Mouse (Mus musculus) left cerebral cortex, postnatal 14 days (tissue): ENCODE results near the gene Phlpp1. TPM values are rescaled to one million over a fixed set of nuclear protein-coding genes. Genes with fewer than 3 reads are reported as not detected.

ENCODE experiments used
- DNase-seq, 2 experiments: peaks; one replicate each; pipeline ENCODE4 v3.0.0; 2021 to 2022; ENCODE audit warnings: low spot score in 2 of 2, mixed read lengths in 1 of 2
- intact Hi-C: fragments of 180-260 bp; cut with DNase I; formaldehyde crosslinking; loops from one replicate; pipeline ENCODE4 v1.15.1; 2025
- total RNA-seq, 2 experiments: library from RNA; stranded (reverse); gene quantifications; 2 replicates each; pipeline ENCODE4 v1.2.3; 2021

Phlpp1 gene
- total RNA-seq, 2 experiments from 2014 or later: 53.7 to 54.7 TPM

GRCm38 (mm10) chr1:106403011-106403501 is 231.5 kb downstream of the Phlpp1 start:
- DNase-seq: no peak

DNA sequence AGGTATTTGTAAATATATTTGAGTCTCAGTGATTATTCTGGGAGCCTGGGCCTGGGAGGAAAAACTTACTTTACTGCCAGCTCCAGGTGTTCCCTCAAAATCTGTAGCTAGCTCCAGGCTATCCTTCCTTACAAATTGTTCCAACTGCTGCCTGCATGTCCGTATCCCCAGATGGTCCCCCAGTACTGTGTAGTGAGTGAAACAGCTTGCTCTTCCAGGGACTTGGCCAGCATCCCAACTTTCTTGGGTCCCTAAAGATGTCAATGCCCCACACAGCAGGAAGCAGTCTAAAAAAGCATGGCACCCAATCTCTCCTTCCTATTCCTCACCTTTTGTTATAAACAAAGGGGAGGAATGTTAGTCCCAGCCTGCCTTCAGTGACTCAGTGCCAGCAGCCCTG is 235.3 kb downstream of the Phlpp1 start:
- DNase-seq: peak in 1 of 2 experiments; percentile 48
- intact Hi-C loops: no loop called here

More at GRCm38 (mm10) chr1:106403011-106403501, 231.5 kb downstream of the Phlpp1 start:
- intact Hi-C loops: no loop called here

GRCm38 (mm10) chr1:106407963-106408440 is 236.4 kb downstream of the Phlpp1 start:
- no peak for DNase-seq
- intact Hi-C loops: no loop called here

GRCm38 (mm10) chr1:106410858-106411257 is 239.3 kb downstream of the Phlpp1 start:
- DNase-seq: no peak
- intact Hi-C loops: no loop called here

GRCm38 (mm10) chr1:106425128-106425936 is 253.8 kb downstream of the Phlpp1 start:
- peak; percentile 60 to 74 for DNase-seq
- intact Hi-C loops: loop anchor here (2.0 to 10.0 kb wide), 4 partner anchors 89 to 459 kb away; no protein-coding TSS in a partner anchor

GRCm38 (mm10) chr1:106428170-106428569 is 256.6 kb downstream of the Phlpp1 start:
- DNase-seq: peak; percentile 9 to 38
- intact Hi-C loops: loop anchor here (5.0 to 10.0 kb wide), 3 partner anchors 87 to 457 kb away; no protein-coding TSS in a partner anchor

DNA sequence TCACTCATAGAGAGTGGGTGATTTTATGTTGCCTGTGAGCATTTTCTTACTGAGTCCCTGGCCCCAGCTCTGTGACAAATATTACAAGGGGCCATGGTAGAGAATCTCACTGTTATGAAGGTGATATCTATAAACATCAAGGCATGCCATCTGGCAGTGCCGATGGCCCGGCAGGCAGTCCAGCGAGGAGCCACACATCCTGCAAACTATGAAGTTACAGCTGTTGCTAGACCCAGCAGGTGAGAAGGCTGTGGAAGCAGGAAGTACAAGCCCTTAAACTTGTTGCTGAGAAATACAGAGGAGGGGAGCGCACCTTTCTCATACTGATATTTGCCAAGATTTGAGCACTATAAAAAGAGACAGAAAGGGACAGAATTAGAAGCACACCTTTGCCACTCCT is 257.0 kb downstream of the Phlpp1 start:
- no peak for DNase-seq
- intact Hi-C loops: loop anchor here (5.0 to 10.0 kb wide), 3 partner anchors 86 to 456 kb away; no protein-coding TSS in a partner anchor

DNA sequence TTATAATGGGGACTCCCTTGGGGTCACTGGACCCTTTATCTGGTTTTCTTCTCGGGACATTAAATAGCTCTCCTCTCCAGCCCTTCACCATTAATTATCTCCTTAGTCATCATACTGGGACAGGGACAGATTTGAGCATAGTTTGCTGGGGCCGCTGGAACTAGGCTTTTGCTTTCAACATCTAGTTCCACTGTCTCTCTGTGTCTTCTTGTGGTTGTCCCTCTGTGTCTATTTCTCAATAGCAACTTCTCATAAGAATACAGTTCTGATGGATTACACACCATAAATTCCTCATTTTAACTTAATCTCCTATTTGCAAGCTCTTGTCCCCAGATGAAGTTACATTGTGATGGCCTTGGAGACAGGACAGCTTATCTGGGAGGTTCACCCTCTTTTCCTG is 262.0 kb downstream of the Phlpp1 start:
- DNase-seq: no peak
- intact Hi-C loops: no loop called here

Other genes with a start within 250 kb of the Phlpp1 start
- gene Zcchc2, start 181.3 kb upstream of the Phlpp1 start, total RNA-seq: 10 to 100 TPM; 23.8 to 24.0 TPM